ENCODE assay signal across 23 mouse cellular contexts in genomic region chr7:25369058-25369749, GRCm38 (mm10). TPM values are rescaled to one million over a fixed set of nuclear protein-coding genes. Genes with fewer than 3 reads are reported as not detected.
DNase-seq lines count a peak whose midpoint lies in the region; ATAC-seq lines count a peak whose summit lies in the region.
"Had no signal": no experiment of that assay in that cellular context is flagged by ENCODE, and none has a peak within 500 bp of the region (broad histone marks: within the 10 kb centered on the region; RNA-seq: fewer than 3 reads in every experiment).

Cnfn (minus strand) TSS chr7:25369724.

- no peak within 1 kb of the TSS for H3K9ac ChIP-seq in hindbrain, embryonic 11.5 days (ENCODE audit: low read depth, low read length)
- H3K9ac ChIP-seq: forebrain, postnatal 0 days; intestine, embryonic 15.5 days; liver, embryonic 12.5 days; lung, embryonic 15.5 days; midbrain, embryonic 15.5 days had no signal

- ATAC-seq in frontal cortex, adult (ENCODE audit: low TSS enrichment): 0 out of 2 replicates have a peak, but pooled peaks have one; percentile 28
- ATAC-seq in hindbrain, embryonic 11.5 days (ENCODE audit: low FRiP score): no peak
- ATAC-seq: CD4-positive, CD25-positive, alpha-beta regulatory T cell, adult 4 months; forebrain, postnatal 0 days; intestine, embryonic 15.5 days; liver, embryonic 12.5 days had no signal

- no peak within 1 kb of the TSS for H3K27ac ChIP-seq in hindbrain, embryonic 11.5 days (ENCODE audit: low read depth, low read length)
- H3K27ac ChIP-seq: hindbrain, embryonic 10.5 days; intestine, embryonic 15.5 days; liver, embryonic 12.5 days; lung, embryonic 15.5 days; midbrain, embryonic 15.5 days had no signal

- H3K36me3 ChIP-seq in hindbrain, embryonic 11.5 days (ENCODE audit: control insufficient read depth, insufficient read depth, low read length): no peaks in the 10 kb centered on the region
- H3K36me3 ChIP-seq: intestine, embryonic 15.5 days; liver, embryonic 12.5 days had no signal

- no peaks in the 10 kb centered on the region for H3K9me3 ChIP-seq in hindbrain, embryonic 11.5 days (ENCODE audit: control insufficient read depth, low read length)
- H3K9me3 ChIP-seq: hindbrain, embryonic 10.5 days; intestine, embryonic 15.5 days; liver, embryonic 12.5 days; lung, embryonic 15.5 days; midbrain, embryonic 15.5 days had no signal

- no peak within 1 kb of the TSS for H3K4me3 ChIP-seq in hindbrain, embryonic 11.5 days (ENCODE audit: low read depth, low read length)
- H3K4me3 ChIP-seq: intestine, embryonic 15.5 days; liver, embryonic 12.5 days; midbrain, embryonic 15.5 days had no signal

- peaks cover 17% of the 10 kb centered on the region; the same call in 1 of the 2 replicates for H3K4me1 ChIP-seq in hindbrain, embryonic 11.5 days (replicated peaks; ENCODE audit: control insufficient read depth, insufficient read depth, low read length)
- H3K4me1 ChIP-seq: liver, embryonic 12.5 days had no signal

- H3K4me2 ChIP-seq in hindbrain, embryonic 11.5 days (replicated peaks; ENCODE audit: low read depth, low read length): no peak within 1 kb of the TSS
- H3K4me2 ChIP-seq: intestine, embryonic 15.5 days; liver, embryonic 12.5 days; lung, embryonic 15.5 days; midbrain, embryonic 15.5 days had no signal

- peaks cover 23% of the 10 kb centered on the region for H3K27me3 ChIP-seq in hindbrain, embryonic 11.5 days (ENCODE audit: control insufficient read depth, insufficient read depth, low read length)

- DNase-seq in adrenal gland, postnatal 14 days: peak; percentile 1
- DNase-seq in adrenal gland, postnatal 25 days: no peak
- DNase-seq in frontal cortex, postnatal 36 days (ENCODE audit: low spot score in 2 of 2): no peak
- no peak for DNase-seq in thymus, postnatal 0 days (ENCODE audit: low spot score)
- DNase-seq in thymus, postnatal 25 days: no peak
- no peak for DNase-seq in spleen, adult 12 weeks (ENCODE audit: low spot score)
- DNase-seq in hindbrain, embryonic 11.5 days (ENCODE audit: low spot score): no peak
- DNase-seq: forebrain, postnatal 0 days; retina, postnatal 1 day; thymus, postnatal 4 days had no signal

- WGBS in hindbrain, embryonic 11.5 days: 50% methylated on average over 12 of the region's 12 CpGs

RNA-seq across cellular contexts. Expression of gene Cnfn, which starts in this region (rescaled TPM):
- not detected in 2 replicates for total RNA-seq in adrenal gland, postnatal 14 days (2021)
- not detected in 2 replicates for total RNA-seq in adrenal gland, postnatal 25 days (2021)
- 4.1 and 11.4 TPM in 2 replicates for polyA plus RNA-seq in thymus, postnatal 0 days (2015; fragmentation: Nextera tagmentation; extraction: Ambion mirVana)
- not detected in 2 replicates for polyA plus RNA-seq in hindbrain, embryonic 11.5 days (2014; fragmentation: Nextera tagmentation; extraction: Ambion mirVana)
- total RNA-seq: forebrain, postnatal 0 days; gastrocnemius, adult 8-10 months; heart, adult 8-10 months; left cerebral cortex, postnatal 36 days; MEL had no signal
- polyA plus RNA-seq: CD4-positive, CD25-positive, alpha-beta regulatory T cell, adult 4 months; cortical plate, adult 2 months; forebrain, postnatal 0 days; hindbrain, embryonic 10.5 days; kidney, embryonic 14.5 days; liver, embryonic 12.5 days; midbrain, embryonic 15.5 days had no signal

Comparison
In these comparisons a context has a peak if more than half of its experiments do, and no peak if none do; other contexts are left out.
1. Peak in DNase-seq in adrenal gland, postnatal 14 days; RNA of the gene not detected or under 1 TPM.